Mouse (Mus musculus) lung, adult 18-20 months (tissue): ENCODE measurements at regions not wholly inside any gene's neighbourhood (a gene's known extent, or its start where the extent isn't known, plus 50 kb on each side); places are given as distances from the start of the nearest gene placed in this dataset.

Experiments used
- DNase-seq, 2 experiments: peaks; one replicate each; pipeline ENCODE4 v3.0.0; 2022; ENCODE audit warnings: mixed read lengths in 2 of 2

- no peak for DNase-seq
Measured at GRCm38 (mm10) chr6:36058206-36058605, 329.7 kb upstream of the Chrm2 start.

DNA sequence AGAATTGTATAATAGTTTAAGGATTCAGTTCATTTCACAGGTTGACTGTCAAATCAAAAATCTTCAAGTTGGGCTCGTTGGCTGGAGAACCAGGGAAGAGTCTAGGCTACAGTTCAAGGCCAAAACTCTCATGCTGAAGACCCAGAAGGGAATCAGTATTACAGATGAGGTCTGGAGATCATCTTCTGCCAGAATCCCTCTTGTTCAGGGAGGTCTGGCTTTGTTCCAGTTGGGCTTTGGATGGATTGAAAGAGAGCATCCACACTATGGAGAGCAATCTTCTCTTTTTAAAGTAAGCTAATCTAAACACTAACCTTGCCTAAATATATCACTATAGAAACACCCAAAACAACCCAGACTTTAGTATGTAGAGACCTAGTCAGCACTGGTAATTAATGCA lies 327.5 kb upstream of the Chrm2 start:
- DNase-seq, result no peak

GRCm38 (mm10) chr6:36064919-36065318 lies 323.0 kb upstream of the Chrm2 start:
- DNase-seq, result no peak

DNA sequence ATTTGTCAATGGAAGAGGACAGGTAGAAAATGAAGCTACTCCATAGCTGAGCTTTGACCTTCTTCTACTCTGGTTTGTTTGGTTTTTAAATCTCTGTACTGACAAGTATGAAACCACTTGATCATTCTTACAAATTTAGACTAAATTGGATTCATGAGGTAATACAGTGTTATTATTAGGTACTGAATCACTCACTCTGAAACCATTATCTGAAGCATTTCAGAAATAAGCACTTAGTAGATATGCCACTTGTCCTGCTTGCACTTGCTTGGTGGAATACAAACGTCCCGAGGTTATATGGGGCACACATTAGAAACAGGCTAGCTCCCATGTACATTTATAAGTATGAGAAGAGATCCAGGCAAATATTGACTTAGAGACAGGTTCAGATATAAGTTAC lies 319.2 kb upstream of the Chrm2 start:
- DNase-seq, result no peak

- no peak for DNase-seq
Measured at GRCm38 (mm10) chr6:36079559-36079958, 308.3 kb upstream of the Chrm2 start.

- DNase-seq, result no peak
Measured at GRCm38 (mm10) chr6:36093584-36093983, 294.3 kb upstream of the Chrm2 start.

DNA sequence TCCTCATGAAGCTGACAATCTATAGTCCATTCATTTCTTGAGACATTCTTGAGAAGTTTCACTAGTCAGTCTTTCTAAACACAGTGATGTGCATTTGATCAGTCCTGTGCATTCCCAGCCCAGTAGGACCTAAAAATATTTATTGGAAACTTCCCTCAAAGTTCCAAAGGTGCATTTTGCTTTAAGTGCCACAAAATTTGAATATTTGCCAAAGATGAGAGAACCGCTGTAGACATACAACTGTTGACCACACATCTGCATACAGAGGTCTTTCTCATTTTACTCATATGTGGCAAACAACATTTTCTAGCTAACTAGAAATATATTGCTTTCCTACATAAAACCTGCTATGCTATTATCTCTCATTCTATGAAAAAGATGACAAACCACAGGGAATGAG lies 293.8 kb upstream of the Chrm2 start:
- no peak for DNase-seq

- DNase-seq, result no peak
Measured at GRCm38 (mm10) chr6:36097391-36097790, 290.5 kb upstream of the Chrm2 start.

GRCm38 (mm10) chr6:36098179-36098578 lies 289.7 kb upstream of the Chrm2 start:
- no peak for DNase-seq

GRCm38 (mm10) chr6:36108830-36109229 lies 279.1 kb upstream of the Chrm2 start:
- no peak for DNase-seq

DNA sequence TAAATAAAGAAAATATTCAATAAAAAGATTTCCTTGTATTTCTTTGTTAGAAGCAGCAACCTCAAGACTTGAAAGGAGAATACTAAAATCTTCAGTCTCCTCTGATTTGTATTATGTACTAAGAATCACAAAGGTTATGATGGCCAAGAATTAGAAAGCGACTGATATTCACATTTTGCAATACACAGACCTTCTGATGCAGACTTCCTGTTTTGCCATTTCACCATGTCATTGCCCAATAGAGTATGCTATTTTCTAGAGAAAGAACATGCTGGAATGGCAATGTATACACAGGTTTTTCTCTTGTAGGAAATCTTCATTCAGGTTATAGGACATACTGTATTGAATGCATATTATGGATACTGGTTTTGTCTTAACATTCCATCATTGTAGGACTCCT lies 250.7 kb upstream of the Chrm2 start:
- DNase-seq, result no peak

GRCm38 (mm10) chr6:36147267-36147666 lies 240.6 kb upstream of the Chrm2 start:
- no peak for DNase-seq

GRCm38 (mm10) chr6:36174514-36174913 lies 213.4 kb upstream of the Chrm2 start:
- no peak for DNase-seq

GRCm38 (mm10) chr6:36175112-36175511 lies 212.8 kb upstream of the Chrm2 start:
- peak; percentile 4 to 58 for DNase-seq

GRCm38 (mm10) chr6:36179895-36180294 lies 208.0 kb upstream of the Chrm2 start:
- DNase-seq, result no peak

DNA sequence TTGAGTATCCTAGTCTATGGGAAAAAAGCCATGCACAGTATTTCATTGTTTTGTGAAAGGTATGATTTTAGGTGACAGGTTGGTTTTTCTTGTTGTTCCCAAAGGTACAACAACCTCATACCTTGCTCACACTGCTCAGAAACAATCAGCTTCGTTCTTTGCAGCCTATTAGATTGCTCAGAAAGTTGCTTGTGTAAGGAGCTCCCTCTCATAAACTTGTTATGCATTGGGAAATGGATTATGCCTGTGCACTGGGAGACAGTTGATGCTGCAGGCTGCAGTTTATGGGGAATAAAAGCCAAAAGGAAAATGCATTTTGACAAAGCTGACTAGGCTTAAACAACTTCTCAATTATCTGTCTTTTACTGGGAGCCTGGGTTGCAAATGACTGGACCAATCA lies 205.2 kb upstream of the Chrm2 start:
- no peak for DNase-seq

DNA sequence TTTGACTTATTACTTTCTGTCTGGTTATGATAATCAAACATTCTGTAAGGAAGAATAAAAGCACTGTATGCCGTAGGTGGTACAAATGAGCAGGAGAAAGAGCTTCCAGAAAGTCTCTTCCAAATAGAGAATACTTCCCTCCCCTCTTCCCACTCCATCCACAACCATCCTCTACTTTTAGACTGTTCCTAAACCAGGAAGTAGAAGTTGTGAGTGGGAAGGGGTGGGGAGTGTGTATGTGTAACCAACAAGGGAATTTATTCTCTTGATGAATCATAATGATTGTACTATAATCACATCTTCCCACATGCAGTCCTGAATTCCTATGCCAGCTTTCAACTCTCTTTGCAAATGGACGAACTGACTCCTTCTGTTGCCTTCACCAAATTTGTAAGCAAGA lies 181.2 kb upstream of the Chrm2 start:
- no peak for DNase-seq

- peak in 1 of 2 experiments; percentile 10 for DNase-seq
Measured at GRCm38 (mm10) chr6:36221308-36221707, 166.6 kb upstream of the Chrm2 start.

DNA sequence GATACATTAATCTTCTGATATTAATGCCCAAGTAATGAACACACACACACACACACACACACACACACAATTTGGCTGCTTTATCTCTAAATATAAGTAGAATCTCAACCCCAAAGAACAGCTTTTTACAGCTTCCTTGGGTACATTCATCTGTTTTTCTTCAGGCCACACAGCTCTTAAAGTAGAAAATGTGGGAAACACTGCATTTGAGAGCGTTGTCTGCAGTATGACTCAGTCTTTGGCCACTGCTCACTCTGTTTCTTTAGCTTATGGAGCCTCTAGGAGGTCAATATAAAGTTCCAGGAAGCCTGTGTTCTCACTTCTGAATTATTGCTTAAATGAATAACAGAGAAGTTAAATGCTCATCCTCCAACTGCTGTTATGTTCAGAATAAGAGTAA lies 153.4 kb upstream of the Chrm2 start:
- DNase-seq, result no peak

DNA sequence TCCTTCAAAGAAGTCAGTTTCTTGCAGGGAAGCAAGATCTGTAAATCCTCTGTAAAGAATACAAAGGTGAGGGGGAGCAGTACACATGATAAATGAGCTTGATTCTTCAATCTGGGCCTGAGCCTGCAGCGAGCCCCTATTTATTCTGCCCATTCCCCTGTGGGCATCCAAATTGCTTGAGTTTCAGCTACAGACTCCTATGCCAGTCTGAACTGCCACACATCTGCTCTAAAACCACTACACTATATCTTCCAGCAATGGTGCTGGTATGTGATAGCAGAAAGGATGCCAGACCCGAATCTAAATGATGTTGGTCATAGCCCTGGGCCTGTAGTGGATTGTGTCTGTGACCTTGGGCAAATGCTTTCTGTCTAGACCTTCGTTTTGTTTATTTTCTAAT lies 140.9 kb upstream of the Chrm2 start:
- no peak for DNase-seq

GRCm38 (mm10) chr6:36248219-36248618 lies 139.7 kb upstream of the Chrm2 start:
- no peak for DNase-seq

- DNase-seq, result no peak
Measured at GRCm38 (mm10) chr6:36249047-36249446, 138.8 kb upstream of the Chrm2 start.

GRCm38 (mm10) chr6:36266717-36267402 lies 121.0 kb upstream of the Chrm2 start:
- DNase-seq, result no peak

GRCm38 (mm10) chr6:36286664-36287063 lies 101.2 kb upstream of the Chrm2 start:
- DNase-seq, result no peak

- DNase-seq, result no peak
Measured at GRCm38 (mm10) chr6:36313586-36313985, 74.3 kb upstream of the Chrm2 start.
